Mouse (Mus musculus): ENCODE results near the gene Lipa. TPM values are rescaled to one million over a fixed set of nuclear protein-coding genes. Genes with fewer than 3 reads are reported as not detected.

Gene Lipa
- polyA plus RNA-seq, 1 experiment from 2014 or later, result 36.0 TPM

GRCm38 (mm10) chr19:34526321-34526923 is 852 bp downstream of the Lipa start:
- H3K9me3 ChIP-seq (ENCODE audit: low read length), result no peaks in the 10 kb centered on the region
- no peaks in the 10 kb centered on the region for H3K27me3 ChIP-seq (ENCODE audit: insufficient read depth, low read length)
- WGBS, result 29% methylated on average over 11 of the region's 11 CpGs
- H3K36me3 ChIP-seq (ENCODE audit: insufficient read depth, low read length), result no peaks in the 10 kb centered on the region
- H3K9ac ChIP-seq (replicated peaks; ENCODE audit: low read length), result peak overlapping the region; percentile 70
- peak overlapping the region; percentile 72 for H3K4me2 ChIP-seq (replicated peaks; ENCODE audit: low read depth, low read length)
- no peak overlapping the region for H3K27ac ChIP-seq (ENCODE audit: low read length)
- peaks cover 7% of the 10 kb centered on the region for H3K4me1 ChIP-seq (ENCODE audit: insufficient read depth, low read length)
- H3K4me3 ChIP-seq (ENCODE audit: low read length), result peak overlapping the region; percentile 68
- ATAC-seq (ENCODE audit: low FRiP score, low TSS enrichment), result peak; percentile 14; the same call in 1 of the 2 replicates

- H3K9ac ChIP-seq (replicated peaks; ENCODE audit: low read length), result no peak overlapping the region
- no peak overlapping the region for H3K27ac ChIP-seq (ENCODE audit: low read length)
- H3K27me3 ChIP-seq (ENCODE audit: insufficient read depth, low read length), result no peaks in the 10 kb centered on the region
- H3K4me1 ChIP-seq (ENCODE audit: insufficient read depth, low read length), result peaks cover 7% of the 10 kb centered on the region
- no peak overlapping the region for H3K4me2 ChIP-seq (replicated peaks; ENCODE audit: low read depth, low read length)
- no peak for ATAC-seq (ENCODE audit: low FRiP score, low TSS enrichment)
- H3K4me3 ChIP-seq (ENCODE audit: low read length), result no peak overlapping the region
- 60% methylated on average over 9 of the region's 9 CpGs for WGBS
- H3K9me3 ChIP-seq (ENCODE audit: low read length), result no peaks in the 10 kb centered on the region
- H3K36me3 ChIP-seq (ENCODE audit: insufficient read depth, low read length), result 0 out of 2 replicates have a peak, but pooled peaks cover 3% of the 10 kb centered on the region
Observed at GRCm38 (mm10) chr19:34524646-34525045, 2.6 kb downstream of the Lipa start.

GRCm38 (mm10) chr19:34523106-34523725 is 4.1 kb downstream of the Lipa start:
- Histone ChIP-seq H3K4me3 (ENCODE audit: low read length) (no peak overlapping the region), H3K27me3 (ENCODE audit: insufficient read depth, low read length) (no peaks in the 10 kb centered on the region), H3K36me3 (ENCODE audit: insufficient read depth, low read length) (0 out of 2 replicates have a peak, but pooled peaks cover 10% of the 10 kb centered on the region), H3K9ac (replicated peaks; ENCODE audit: low read length) (no peak overlapping the region), H3K4me1 (ENCODE audit: insufficient read depth, low read length) (peaks cover 7% of the 10 kb centered on the region), H3K9me3 (ENCODE audit: low read length) (no peaks in the 10 kb centered on the region), H3K27ac (ENCODE audit: low read length) (no peak overlapping the region), H3K4me2 (replicated peaks; ENCODE audit: low read depth, low read length) (no peak overlapping the region)
- 88% methylated on average over 12 of the region's 12 CpGs for WGBS
- no peak for ATAC-seq (ENCODE audit: low FRiP score, low TSS enrichment)

- Histone ChIP-seq H3K9me3 (ENCODE audit: low read length) (no peaks in the 10 kb centered on the region), H3K36me3 (ENCODE audit: insufficient read depth, low read length) (0 out of 2 replicates have a peak, but pooled peaks cover 10% of the 10 kb centered on the region), H3K4me1 (ENCODE audit: insufficient read depth, low read length) (peaks cover 7% of the 10 kb centered on the region), H3K4me2 (replicated peaks; ENCODE audit: low read depth, low read length) (no peak overlapping the region), H3K4me3 (ENCODE audit: low read length) (no peak overlapping the region), H3K9ac (replicated peaks; ENCODE audit: low read length) (no peak overlapping the region), H3K27me3 (ENCODE audit: insufficient read depth, low read length) (no peaks in the 10 kb centered on the region), H3K27ac (ENCODE audit: low read length) (no peak overlapping the region)
- ATAC-seq (ENCODE audit: low FRiP score, low TSS enrichment), result no peak
- WGBS, result 90% methylated on average over 1 of the region's 1 CpGs
Observed at GRCm38 (mm10) chr19:34521978-34522377, 5.3 kb downstream of the Lipa start.

- ATAC-seq (ENCODE audit: low FRiP score, low TSS enrichment), result no peak
- H3K36me3 ChIP-seq (ENCODE audit: insufficient read depth, low read length), result 0 out of 2 replicates have a peak, but pooled peaks cover 10% of the 10 kb centered on the region
- 63% methylated on average over 2 of the region's 2 CpGs for WGBS
Observed at GRCm38 (mm10) chr19:34521361-34521760, 5.9 kb downstream of the Lipa start.

GRCm38 (mm10) chr19:34520051-34520450 is 7.2 kb downstream of the Lipa start:
- Histone ChIP-seq H3K4me1 (ENCODE audit: insufficient read depth, low read length) (no peaks in the 10 kb centered on the region), H3K4me2 (replicated peaks; ENCODE audit: low read depth, low read length) (no peak overlapping the region), H3K27ac (ENCODE audit: low read length) (no peak overlapping the region)

More at GRCm38 (mm10) chr19:34521361-34521760, 5.9 kb downstream of the Lipa start:
- H3K27ac ChIP-seq (ENCODE audit: low read length), result no peak overlapping the region
- no peak overlapping the region for H3K4me3 ChIP-seq (ENCODE audit: low read length)
- H3K27me3 ChIP-seq (ENCODE audit: insufficient read depth, low read length), result no peaks in the 10 kb centered on the region
- no peak overlapping the region for H3K9ac ChIP-seq (replicated peaks; ENCODE audit: low read length)
- no peaks in the 10 kb centered on the region for H3K9me3 ChIP-seq (ENCODE audit: low read length)
- no peak overlapping the region for H3K4me2 ChIP-seq (replicated peaks; ENCODE audit: low read depth, low read length)
- peaks cover 5% of the 10 kb centered on the region for H3K4me1 ChIP-seq (ENCODE audit: insufficient read depth, low read length)

GRCm38 (mm10) chr19:34519646-34520045 is 7.6 kb downstream of the Lipa start:
- Histone ChIP-seq H3K9ac (replicated peaks; ENCODE audit: low read length) (no peak overlapping the region), H3K4me1 (ENCODE audit: insufficient read depth, low read length) (no peaks in the 10 kb centered on the region), H3K9me3 (ENCODE audit: low read length) (no peaks in the 10 kb centered on the region), H3K36me3 (ENCODE audit: insufficient read depth, low read length) (0 out of 2 replicates have a peak, but pooled peaks cover 10% of the 10 kb centered on the region), H3K27me3 (ENCODE audit: insufficient read depth, low read length) (no peaks in the 10 kb centered on the region), H3K4me3 (ENCODE audit: low read length) (no peak overlapping the region), H3K27ac (ENCODE audit: low read length) (no peak overlapping the region), H3K4me2 (replicated peaks; ENCODE audit: low read depth, low read length) (no peak overlapping the region)
- no peak for ATAC-seq (ENCODE audit: low FRiP score, low TSS enrichment)
- 86% methylated on average over 3 of the region's 3 CpGs for WGBS

More at GRCm38 (mm10) chr19:34520051-34520450, 7.2 kb downstream of the Lipa start:
- no peak overlapping the region for H3K9ac ChIP-seq (replicated peaks; ENCODE audit: low read length)
- H3K36me3 ChIP-seq (ENCODE audit: insufficient read depth, low read length), result 0 out of 2 replicates have a peak, but pooled peaks cover 10% of the 10 kb centered on the region
- H3K9me3 ChIP-seq (ENCODE audit: low read length), result no peaks in the 10 kb centered on the region
- H3K4me3 ChIP-seq (ENCODE audit: low read length), result no peak overlapping the region
- H3K27me3 ChIP-seq (ENCODE audit: insufficient read depth, low read length), result no peaks in the 10 kb centered on the region
- no peak for ATAC-seq (ENCODE audit: low FRiP score, low TSS enrichment)
- 66% methylated on average over 4 of the region's 4 CpGs for WGBS

GRCm38 (mm10) chr19:34518786-34519185 is 8.5 kb downstream of the Lipa start:
- no peak overlapping the region for H3K4me3 ChIP-seq (ENCODE audit: low read length)
- no peaks in the 10 kb centered on the region for H3K27me3 ChIP-seq (ENCODE audit: insufficient read depth, low read length)
- H3K9ac ChIP-seq (replicated peaks; ENCODE audit: low read length), result no peak overlapping the region
- H3K27ac ChIP-seq (ENCODE audit: low read length), result no peak overlapping the region
- H3K4me2 ChIP-seq (replicated peaks; ENCODE audit: low read depth, low read length), result no peak overlapping the region
- ATAC-seq (ENCODE audit: low FRiP score, low TSS enrichment), result no peak
- 50% methylated on average over 3 of the region's 3 CpGs for WGBS
- no peaks in the 10 kb centered on the region for H3K9me3 ChIP-seq (ENCODE audit: low read length)
- 0 out of 2 replicates have a peak, but pooled peaks cover 10% of the 10 kb centered on the region for H3K36me3 ChIP-seq (ENCODE audit: insufficient read depth, low read length)
- H3K4me1 ChIP-seq (ENCODE audit: insufficient read depth, low read length), result no peaks in the 10 kb centered on the region

- Histone ChIP-seq H3K4me1 (ENCODE audit: insufficient read depth, low read length) (no peaks in the 10 kb centered on the region), H3K27ac (ENCODE audit: low read length) (no peak overlapping the region), H3K9me3 (ENCODE audit: low read length) (no peaks in the 10 kb centered on the region), H3K27me3 (ENCODE audit: insufficient read depth, low read length) (no peaks in the 10 kb centered on the region), H3K9ac (replicated peaks; ENCODE audit: low read length) (no peak overlapping the region), H3K36me3 (ENCODE audit: insufficient read depth, low read length) (0 out of 2 replicates have a peak, but pooled peaks cover 10% of the 10 kb centered on the region), H3K4me2 (replicated peaks; ENCODE audit: low read depth, low read length) (no peak overlapping the region), H3K4me3 (ENCODE audit: low read length) (no peak overlapping the region)
- 90% methylated on average over 13 of the region's 13 CpGs for WGBS
- ATAC-seq (ENCODE audit: low FRiP score, low TSS enrichment), result no peak
Observed at GRCm38 (mm10) chr19:34517812-34518594, 9.3 kb downstream of the Lipa start.
